Mouse (Mus musculus) ovary, postnatal 36 days (tissue): Measurements from ENCODE around the gene Tmem87a.

Experiments
- DNase-seq: peaks from one replicate; pipeline ENCODE4 v3.0.0; 2022; ENCODE audit warnings: low spot score, mixed read lengths

Gene Tmem87a

GRCm38 (mm10) chr2:120403986-120404822 is at the start of gene Tmem87a:
Tmem87a (minus strand) TSS chr2:120404113.
- peak; percentile 91 for DNase-seq

GRCm38 (mm10) chr2:120452600-120452999 is 48.7 kb upstream of the Tmem87a start:
- DNase-seq: no peak

GRCm38 (mm10) chr2:120450724-120451123 is 46.8 kb upstream of the Tmem87a start:
- DNase-seq: no peak

GRCm38 (mm10) chr2:120447306-120447705 is 43.4 kb upstream of the Tmem87a start:
- DNase-seq: no peak

- DNase-seq: no peak
Observed at GRCm38 (mm10) chr2:120446373-120446772, 42.5 kb upstream of the Tmem87a start.

GRCm38 (mm10) chr2:120444486-120444885 is 40.6 kb upstream of the Tmem87a start:
- no peak for DNase-seq

GRCm38 (mm10) chr2:120424386-120424785 is 20.5 kb upstream of the Tmem87a start:
- DNase-seq: no peak

- DNase-seq: no peak
Observed at GRCm38 (mm10) chr2:120414738-120415414, 11.0 kb upstream of the Tmem87a start.

- no peak for DNase-seq
Observed at GRCm38 (mm10) chr2:120414113-120414512, 10.2 kb upstream of the Tmem87a start.

- no peak for DNase-seq
Observed at GRCm38 (mm10) chr2:120411096-120411628, 7.2 kb upstream of the Tmem87a start.

GRCm38 (mm10) chr2:120404823-120405765 is 1.2 kb upstream of the Tmem87a start:
- DNase-seq: no peak

- DNase-seq: no peak
Observed at GRCm38 (mm10) chr2:120403653-120403985, 294 bp downstream of the Tmem87a start, which contains the start of gene Ganc. Ganc (plus strand) TSS chr2:120403896.

- DNase-seq: no peak
Observed at GRCm38 (mm10) chr2:120402813-120403212, 1.1 kb downstream of the Tmem87a start.

- DNase-seq: no peak
Observed at GRCm38 (mm10) chr2:120397951-120398350, 6.0 kb downstream of the Tmem87a start.

GRCm38 (mm10) chr2:120392406-120392805 is 11.5 kb downstream of the Tmem87a start:
- DNase-seq: no peak

- DNase-seq: no peak
Observed at GRCm38 (mm10) chr2:120390934-120391333, 13.0 kb downstream of the Tmem87a start.

- DNase-seq: no peak
Observed at GRCm38 (mm10) chr2:120389376-120389775, 14.5 kb downstream of the Tmem87a start.

GRCm38 (mm10) chr2:120387291-120387690 is 16.6 kb downstream of the Tmem87a start:
- DNase-seq: no peak

- no peak for DNase-seq
Observed at GRCm38 (mm10) chr2:120386264-120386663, 17.6 kb downstream of the Tmem87a start.

GRCm38 (mm10) chr2:120373858-120374257 is 30.1 kb downstream of the Tmem87a start:
- DNase-seq: no peak

- no peak for DNase-seq
Observed at GRCm38 (mm10) chr2:120367416-120368207, 36.3 kb downstream of the Tmem87a start.
